Mouse (Mus musculus): ENCODE data around the gene Cend1. TPM values are rescaled to one million over a fixed set of nuclear protein-coding genes. Genes with fewer than 3 reads are reported as not detected.

The Cend1 gene
- polyA plus RNA-seq, 1 experiment from 2014 or later = 4.0 TPM

DNA sequence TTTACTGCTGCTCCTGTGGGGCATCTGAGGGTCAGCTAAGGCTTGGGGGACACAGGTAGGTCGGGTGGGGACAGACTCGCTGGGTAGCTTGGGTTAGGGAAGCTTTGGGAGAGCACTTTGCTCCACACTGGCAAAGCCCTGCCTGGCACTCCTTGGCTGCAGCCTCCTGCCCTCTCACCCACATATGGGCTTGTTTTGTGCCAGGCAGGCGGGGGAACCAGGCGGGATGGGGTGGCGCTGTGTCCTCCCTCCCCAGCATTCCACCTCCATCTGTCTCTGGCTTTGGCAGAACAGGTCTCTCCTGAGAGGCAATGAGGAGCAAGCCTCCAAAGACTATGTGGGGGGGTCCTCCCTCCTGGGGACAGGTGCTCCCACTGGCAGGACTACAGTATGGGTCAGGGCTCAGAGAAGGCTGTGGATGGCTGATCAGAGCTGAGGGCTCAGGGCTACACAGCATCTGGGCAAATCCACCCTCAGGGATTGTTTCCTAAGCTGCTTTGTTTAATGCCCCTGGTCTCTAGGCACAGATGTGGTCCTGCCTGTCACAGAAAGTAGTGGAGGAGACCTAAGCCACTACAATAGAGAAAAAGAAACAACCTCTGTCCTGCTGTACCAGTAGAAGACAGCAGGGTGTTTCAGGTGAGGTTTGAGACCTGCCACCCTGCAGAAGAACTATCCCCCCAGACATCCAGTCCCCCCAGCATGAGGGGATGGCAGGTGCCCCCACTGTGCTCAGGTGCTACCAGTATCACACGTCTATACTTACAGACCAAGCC lies 3.6 kb upstream of the Cend1 start:
- WGBS = 86% methylated on average over 6 of the region's 6 CpGs
- H3K4me2 ChIP-seq (ENCODE audit: low read depth, low read length) = no peak overlapping the region
- no peak overlapping the region for H3K4me3 ChIP-seq (ENCODE audit: low read length)
- no peak for ATAC-seq
- no peak overlapping the region for H3K27ac ChIP-seq (ENCODE audit: low read length)
- H3K36me3 ChIP-seq (ENCODE audit: control insufficient read depth, insufficient read depth, low read length) = peaks cover 21% of the 10 kb centered on the region
- H3K4me1 ChIP-seq (ENCODE audit: control insufficient read depth, insufficient read depth, low read length) = peaks cover 42% of the 10 kb centered on the region
- no peaks in the 10 kb centered on the region for H3K27me3 ChIP-seq (replicated peaks; ENCODE audit: control insufficient read depth, insufficient read depth, low read length)
- H3K9ac ChIP-seq (ENCODE audit: low read depth, low read length) = no peak overlapping the region
- H3K9me3 ChIP-seq (ENCODE audit: control insufficient read depth, low read length) = no peaks in the 10 kb centered on the region

DNA sequence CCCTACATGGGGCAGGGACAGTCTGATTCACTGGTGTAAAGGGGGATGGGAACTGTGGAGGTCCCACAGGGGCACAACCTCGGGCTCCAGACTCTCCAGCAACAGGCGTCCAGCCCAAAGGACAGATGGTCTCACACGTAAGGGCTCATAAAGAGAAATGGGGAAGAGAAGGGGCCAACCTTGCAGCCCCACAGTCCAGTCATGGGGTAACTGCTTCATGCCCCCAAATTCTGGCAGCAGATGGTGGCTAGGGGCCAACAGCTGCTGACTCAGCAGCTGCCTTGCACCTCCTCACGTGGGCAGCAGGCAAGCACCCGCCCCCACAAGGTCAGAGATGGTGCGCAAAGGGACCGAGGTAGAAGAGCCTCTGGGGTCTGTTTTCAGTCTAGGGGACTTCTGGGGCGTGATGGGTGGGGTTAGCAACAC lies 2.9 kb upstream of the Cend1 start:
- Histone ChIP-seq H3K9me3 (ENCODE audit: control insufficient read depth, low read length) (no peaks in the 10 kb centered on the region), H3K4me2 (ENCODE audit: low read depth, low read length) (no peak overlapping the region), H3K4me1 (ENCODE audit: control insufficient read depth, insufficient read depth, low read length) (peaks cover 42% of the 10 kb centered on the region), H3K36me3 (ENCODE audit: control insufficient read depth, insufficient read depth, low read length) (peaks cover 21% of the 10 kb centered on the region), H3K27ac (ENCODE audit: low read length) (no peak overlapping the region), H3K9ac (ENCODE audit: low read depth, low read length) (peak overlapping the region; percentile 14; the same call in 1 of the 2 replicates), H3K27me3 (replicated peaks; ENCODE audit: control insufficient read depth, insufficient read depth, low read length) (no peaks in the 10 kb centered on the region), H3K4me3 (ENCODE audit: low read length) (no peak overlapping the region)
- no peak for ATAC-seq
- WGBS = 83% methylated on average over 8 of the region's 8 CpGs

DNA sequence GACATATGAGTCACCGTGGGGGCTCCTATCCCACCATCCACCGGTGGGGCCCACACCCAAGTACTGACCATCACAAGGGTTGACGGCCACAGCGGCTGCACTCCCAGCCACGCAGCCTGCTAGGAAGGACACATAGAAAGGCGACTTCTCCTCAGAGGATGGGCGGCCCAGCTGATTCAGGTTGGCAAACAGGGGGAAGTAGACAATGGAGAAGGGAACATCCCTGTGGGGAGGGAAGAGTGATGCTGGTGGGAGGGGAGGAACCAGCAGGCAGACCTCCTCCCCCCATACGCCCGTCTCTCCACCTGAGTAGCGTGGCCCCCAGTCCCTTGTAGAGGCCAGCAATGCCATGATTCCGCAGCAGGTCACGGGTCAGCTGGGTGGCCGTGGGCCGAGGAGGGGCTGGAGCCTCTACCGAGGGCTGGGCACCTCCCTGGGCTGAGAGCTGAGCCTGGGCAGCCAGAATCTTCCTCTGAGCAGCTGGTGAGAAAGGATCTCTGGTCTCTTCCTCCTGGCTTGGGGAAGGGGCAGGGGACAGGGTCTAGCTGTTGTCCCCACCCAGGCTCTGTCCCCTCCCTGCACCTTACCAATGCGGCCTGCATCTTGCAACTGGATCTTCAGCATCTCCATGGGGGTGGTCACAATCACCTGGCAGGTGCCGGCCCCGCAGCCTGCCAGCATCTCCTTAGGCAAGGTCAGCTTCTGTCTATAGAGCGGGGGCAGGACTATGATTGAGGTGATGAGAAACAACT lies 2.3 kb upstream of the Cend1 start:
- Histone ChIP-seq H3K4me3 (ENCODE audit: low read length) (no peak overlapping the region), H3K9me3 (ENCODE audit: control insufficient read depth, low read length) (no peaks in the 10 kb centered on the region), H3K4me2 (ENCODE audit: low read depth, low read length) (no peak overlapping the region), H3K4me1 (ENCODE audit: control insufficient read depth, insufficient read depth, low read length) (peaks cover 39% of the 10 kb centered on the region), H3K27me3 (replicated peaks; ENCODE audit: control insufficient read depth, insufficient read depth, low read length) (no peaks in the 10 kb centered on the region), H3K9ac (ENCODE audit: low read depth, low read length) (no peak overlapping the region), H3K27ac (ENCODE audit: low read length) (no peak overlapping the region), H3K36me3 (ENCODE audit: control insufficient read depth, insufficient read depth, low read length) (peaks cover 21% of the 10 kb centered on the region)
- 94% methylated on average over 19 of the region's 19 CpGs for WGBS
- no peak for ATAC-seq

DNA sequence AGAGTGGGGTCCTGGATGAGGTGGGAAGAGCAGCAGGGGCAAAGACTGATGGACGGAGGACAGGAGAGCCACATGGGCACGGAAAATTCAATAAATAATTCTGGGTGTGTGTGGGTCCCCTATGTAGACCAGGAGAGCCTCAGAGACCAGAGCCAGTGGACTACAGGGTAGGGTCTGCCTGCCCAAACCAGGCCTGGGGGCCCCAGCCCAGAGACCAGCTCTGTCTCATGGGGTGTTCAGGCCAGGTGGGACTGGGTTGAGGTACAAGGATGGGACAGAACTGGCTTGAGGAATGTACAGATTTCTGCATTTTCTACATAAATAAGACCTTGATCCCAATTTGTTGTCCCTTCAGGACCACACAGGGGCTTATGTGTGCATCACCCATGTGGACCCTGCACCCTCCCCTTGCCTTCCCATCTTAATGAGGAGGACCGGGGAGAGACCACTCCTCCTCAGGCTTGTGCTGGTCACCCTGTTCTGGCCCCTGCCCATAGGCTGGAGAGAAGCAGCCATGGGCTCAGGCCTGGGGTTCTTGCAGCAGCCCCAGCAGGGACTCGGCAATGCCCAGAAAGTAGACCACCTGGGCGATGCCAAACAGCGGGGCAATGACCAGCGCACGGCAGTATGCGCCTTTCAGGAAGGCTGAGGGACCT lies 1.4 kb upstream of the Cend1 start:
- no peaks in the 10 kb centered on the region for H3K27me3 ChIP-seq (replicated peaks; ENCODE audit: control insufficient read depth, insufficient read depth, low read length)
- peaks cover 21% of the 10 kb centered on the region for H3K36me3 ChIP-seq (ENCODE audit: control insufficient read depth, insufficient read depth, low read length)
- H3K4me2 ChIP-seq (ENCODE audit: low read depth, low read length) = no peak overlapping the region
- H3K4me3 ChIP-seq (ENCODE audit: low read length) = no peak overlapping the region
- H3K4me1 ChIP-seq (ENCODE audit: control insufficient read depth, insufficient read depth, low read length) = peaks cover 31% of the 10 kb centered on the region
- 95% methylated on average over 9 of the region's 9 CpGs for WGBS
- no peak overlapping the region for H3K27ac ChIP-seq (ENCODE audit: low read length)
- 0 out of 2 replicates have a peak overlapping the region, but pooled peaks have one; percentile 14 for H3K9ac ChIP-seq (ENCODE audit: low read depth, low read length)
- no peak for ATAC-seq
- no peaks in the 10 kb centered on the region for H3K9me3 ChIP-seq (ENCODE audit: control insufficient read depth, low read length)

DNA sequence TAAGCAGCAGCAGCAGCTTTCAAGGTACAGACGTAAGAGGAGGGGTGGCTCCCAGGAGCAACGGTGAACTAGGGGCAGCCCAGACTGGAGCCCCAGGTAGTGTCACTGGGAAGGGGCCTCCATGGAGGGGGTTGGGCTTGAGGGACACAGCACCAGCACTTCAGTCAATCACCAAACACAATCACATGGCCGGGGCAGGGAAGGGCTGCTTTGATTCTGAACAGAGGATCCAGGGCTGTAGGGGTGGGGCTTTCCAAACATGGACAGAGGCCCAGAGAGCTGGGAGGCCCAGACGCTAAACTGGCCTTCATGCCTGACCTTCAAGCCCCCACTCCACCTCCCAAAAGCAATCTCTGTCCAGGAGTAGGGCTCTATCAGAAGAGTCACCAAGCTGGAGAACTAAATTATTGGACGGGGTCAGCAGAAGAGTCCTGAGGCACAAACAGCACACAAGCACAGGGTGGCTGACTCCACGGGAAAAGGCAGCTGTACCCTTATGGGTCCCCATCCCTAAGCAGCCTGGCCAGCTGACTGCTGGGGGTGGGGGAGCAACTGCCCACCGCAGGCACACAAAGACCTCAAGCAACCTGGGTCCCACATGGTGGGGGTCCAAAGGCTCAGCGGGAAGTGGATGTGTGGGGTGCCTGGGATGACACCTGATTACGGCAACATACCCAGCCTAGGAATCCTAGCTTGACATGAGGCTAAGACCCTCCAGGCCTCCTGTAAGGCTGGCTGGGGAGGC lies 721 bp upstream of the Cend1 start:
- 59% methylated on average over 9 of the region's 9 CpGs for WGBS
- H3K4me1 ChIP-seq (ENCODE audit: control insufficient read depth, insufficient read depth, low read length) = peaks cover 24% of the 10 kb centered on the region
- ATAC-seq = no peak
- H3K27me3 ChIP-seq (replicated peaks; ENCODE audit: control insufficient read depth, insufficient read depth, low read length) = no peaks in the 10 kb centered on the region
- no peak overlapping the region for H3K4me2 ChIP-seq (ENCODE audit: low read depth, low read length)
- no peak overlapping the region for H3K27ac ChIP-seq (ENCODE audit: low read length)
- H3K9me3 ChIP-seq (ENCODE audit: control insufficient read depth, low read length) = no peaks in the 10 kb centered on the region
- H3K36me3 ChIP-seq (ENCODE audit: control insufficient read depth, insufficient read depth, low read length) = peaks cover 21% of the 10 kb centered on the region
- 0 out of 2 replicates have a peak overlapping the region, but pooled peaks have one; percentile 14 for H3K9ac ChIP-seq (ENCODE audit: low read depth, low read length)
- H3K4me3 ChIP-seq (ENCODE audit: low read length) = no peak overlapping the region

DNA sequence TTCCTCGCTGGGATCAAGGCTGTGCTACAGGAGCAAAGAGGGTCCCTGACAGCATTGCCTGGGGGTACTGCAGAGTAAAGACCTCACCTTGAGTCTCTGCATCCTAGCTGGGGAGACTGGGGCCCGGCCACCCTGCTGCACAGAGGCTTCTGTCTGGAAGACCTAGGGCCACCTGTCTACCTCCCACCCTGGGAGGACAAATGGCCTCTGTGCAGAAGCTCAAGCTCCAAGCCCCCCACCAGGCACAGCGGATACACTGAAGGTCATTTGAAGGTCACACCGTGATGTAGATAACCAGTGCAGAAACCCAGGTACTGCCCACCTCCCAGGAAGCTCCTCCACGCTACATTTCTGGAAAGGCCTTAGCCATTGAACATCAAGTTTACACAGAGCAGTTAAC lies 590 bp downstream of the Cend1 start:
- ATAC-seq = no peak

DNA sequence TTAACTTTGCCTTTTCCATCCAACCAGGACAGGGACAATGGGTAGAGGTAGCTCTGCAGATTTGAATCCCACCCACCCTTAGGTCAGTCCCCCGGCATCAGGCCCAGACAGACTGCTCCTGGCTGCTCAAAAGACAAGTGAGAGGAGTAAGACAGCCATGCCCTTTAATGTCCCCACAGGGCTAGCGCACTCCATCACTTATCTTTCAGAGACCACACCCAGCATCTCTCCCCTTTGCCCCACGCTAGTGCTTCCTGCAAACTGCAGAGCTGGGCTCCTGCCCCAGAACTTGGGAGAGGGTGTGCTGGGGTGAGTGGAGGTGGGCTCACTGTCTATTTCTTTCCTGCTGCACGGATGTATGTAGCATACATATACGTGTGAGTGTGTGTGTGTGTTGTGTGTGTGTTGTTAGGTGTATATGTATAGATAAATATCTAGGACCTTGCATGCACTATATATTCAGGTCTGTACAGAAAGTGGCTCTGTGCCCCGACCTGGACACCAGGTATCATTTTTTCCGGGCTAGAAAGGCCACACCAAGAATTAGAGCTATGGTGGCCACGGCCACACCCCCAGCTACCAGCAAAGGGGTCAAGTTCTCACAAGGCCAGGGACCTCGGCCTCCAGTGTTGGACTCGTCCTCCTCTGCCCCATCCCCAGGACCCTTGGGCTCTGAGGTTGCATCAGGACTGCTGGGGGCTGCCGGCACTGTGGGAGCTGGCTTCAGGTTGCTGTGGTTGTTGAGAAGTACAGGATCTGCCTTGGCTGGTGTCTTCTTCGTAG lies 2.2 kb downstream of the Cend1 start:
- Histone ChIP-seq H3K4me1 (ENCODE audit: control insufficient read depth, insufficient read depth, low read length) (peaks cover 11% of the 10 kb centered on the region; the same call in 1 of the 2 replicates), H3K27me3 (replicated peaks; ENCODE audit: control insufficient read depth, insufficient read depth, low read length) (no peaks in the 10 kb centered on the region), H3K9ac (ENCODE audit: low read depth, low read length) (no peak overlapping the region), H3K4me3 (ENCODE audit: low read length) (no peak overlapping the region), H3K9me3 (ENCODE audit: control insufficient read depth, low read length) (no peaks in the 10 kb centered on the region), H3K4me2 (ENCODE audit: low read depth, low read length) (no peak overlapping the region), H3K27ac (ENCODE audit: low read length) (no peak overlapping the region), H3K36me3 (ENCODE audit: control insufficient read depth, insufficient read depth, low read length) (peaks cover 16% of the 10 kb centered on the region)
- WGBS = 79% methylated on average over 12 of the region's 12 CpGs
- ATAC-seq = no peak

More for the DNA sequence above, 590 bp downstream of the Cend1 start:
- H3K36me3 ChIP-seq (ENCODE audit: control insufficient read depth, insufficient read depth, low read length) = peaks cover 20% of the 10 kb centered on the region
- no peaks in the 10 kb centered on the region for H3K27me3 ChIP-seq (replicated peaks; ENCODE audit: control insufficient read depth, insufficient read depth, low read length)
- no peak overlapping the region for H3K27ac ChIP-seq (ENCODE audit: low read length)
- no peak overlapping the region for H3K4me3 ChIP-seq (ENCODE audit: low read length)
- WGBS = 57% methylated on average over 5 of the region's 5 CpGs
- H3K9me3 ChIP-seq (ENCODE audit: control insufficient read depth, low read length) = no peaks in the 10 kb centered on the region
- H3K9ac ChIP-seq (ENCODE audit: low read depth, low read length) = no peak overlapping the region
- peaks cover 11% of the 10 kb centered on the region for H3K4me1 ChIP-seq (ENCODE audit: control insufficient read depth, insufficient read depth, low read length)
- H3K4me2 ChIP-seq (ENCODE audit: low read depth, low read length) = no peak overlapping the region

DNA sequence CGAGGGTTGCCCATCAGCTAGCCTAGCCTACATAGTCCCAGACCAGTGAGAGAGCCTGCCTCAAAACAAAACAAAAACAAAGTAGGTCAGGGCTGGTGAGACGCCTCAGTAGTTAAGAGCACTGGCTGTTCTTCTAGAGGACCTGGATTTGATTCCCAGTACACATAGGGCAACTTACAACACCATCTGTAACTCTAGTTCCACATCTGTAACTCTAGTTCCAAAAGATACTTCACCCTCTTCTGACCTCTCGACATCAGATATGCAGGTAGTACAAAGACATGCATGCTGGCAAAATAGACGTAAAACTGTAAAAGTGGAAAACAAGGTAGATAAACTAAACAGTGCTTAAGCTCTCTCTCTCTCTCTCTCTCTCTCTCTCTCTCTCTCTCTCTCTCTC lies 5.5 kb downstream of the Cend1 start:
- no peak overlapping the region for H3K9ac ChIP-seq (ENCODE audit: low read depth, low read length)
- no peaks in the 10 kb centered on the region for H3K36me3 ChIP-seq (ENCODE audit: control insufficient read depth, insufficient read depth, low read length)
- H3K27ac ChIP-seq (ENCODE audit: low read length) = no peak overlapping the region
- H3K4me1 ChIP-seq (ENCODE audit: control insufficient read depth, insufficient read depth, low read length) = no peaks in the 10 kb centered on the region
- ATAC-seq = no peak
- H3K4me3 ChIP-seq (ENCODE audit: low read length) = no peak overlapping the region
- H3K4me2 ChIP-seq (ENCODE audit: low read depth, low read length) = no peak overlapping the region
- WGBS = 73% methylated on average over 4 of the region's 4 CpGs
- no peaks in the 10 kb centered on the region for H3K27me3 ChIP-seq (replicated peaks; ENCODE audit: control insufficient read depth, insufficient read depth, low read length)
- H3K9me3 ChIP-seq (ENCODE audit: control insufficient read depth, low read length) = no peaks in the 10 kb centered on the region
